Mouse (Mus musculus) cortical plate, adult 2 months (tissue): ENCODE results near the gene Tcf21. TPM values are rescaled to one million over a fixed set of nuclear protein-coding genes. Genes with fewer than 3 reads are reported as not detected.

Experiments used
- H3K27ac ChIP-seq: fragments of 200-500 bp; 2 replicates; pipeline ENCODE4 v1.5.1; 2012; ENCODE audit warnings: low read length, control low read depth, inconsistent platforms; ENCODE audit not compliant: insufficient read depth
- H3K4me1 ChIP-seq: fragments of 200-500 bp; 2 replicates; pipeline ENCODE4 v1.6.1; 2011; ENCODE audit warnings: low read length; ENCODE audit not compliant: control insufficient read depth, insufficient read depth
- H3K4me3 ChIP-seq: fragments of 200-500 bp; 2 replicates; pipeline ENCODE4 v1.5.1; 2011; ENCODE audit warnings: mild to moderate bottlenecking, low read length, control low read depth; ENCODE audit not compliant: insufficient read depth
- CTCF ChIP-seq: fragments of 200-500 bp; IDR thresholded peaks from 2 replicates; pipeline ENCODE4 v1.5.1; 2011; ENCODE audit warnings: mild to moderate bottlenecking, control low read depth, low read length; ENCODE audit not compliant: insufficient read depth; ENCODE audit errors: extremely low read depth
- POLR2A ChIP-seq: fragments of 200-500 bp; IDR thresholded peaks from 2 replicates; pipeline ENCODE4 v1.6.1; 2011; ENCODE audit warnings: mild to moderate bottlenecking, low read length, control low read depth; ENCODE audit not compliant: insufficient read depth; ENCODE audit errors: extremely low read depth
- polyA plus RNA-seq: library from polyadenylated mRNA; depleted of rRNA; stranded (reverse); fragments of >200 nt; gene quantifications from 2 replicates; pipeline ENCODE4 v1.2.3, GENCODE M21; 2012; rRNA removed

Gene Tcf21
- polyA plus RNA-seq, result 0.08 TPM in 1 of 2 replicates, not detected in the other

- no peaks in the 10 kb centered on the region for H3K4me1 ChIP-seq
- H3K27ac ChIP-seq, result no peak within 1 kb of the TSS
- TF ChIP-seq POLR2A (no peak), CTCF (no peak)
- no peak within 1 kb of the TSS for H3K4me3 ChIP-seq
These were observed at the start of gene Tcf21 for GRCm38 (mm10) chr10:22819871-22820590. TSS of gene Tcf21 (minus strand) at chr10:22820174.

DNA sequence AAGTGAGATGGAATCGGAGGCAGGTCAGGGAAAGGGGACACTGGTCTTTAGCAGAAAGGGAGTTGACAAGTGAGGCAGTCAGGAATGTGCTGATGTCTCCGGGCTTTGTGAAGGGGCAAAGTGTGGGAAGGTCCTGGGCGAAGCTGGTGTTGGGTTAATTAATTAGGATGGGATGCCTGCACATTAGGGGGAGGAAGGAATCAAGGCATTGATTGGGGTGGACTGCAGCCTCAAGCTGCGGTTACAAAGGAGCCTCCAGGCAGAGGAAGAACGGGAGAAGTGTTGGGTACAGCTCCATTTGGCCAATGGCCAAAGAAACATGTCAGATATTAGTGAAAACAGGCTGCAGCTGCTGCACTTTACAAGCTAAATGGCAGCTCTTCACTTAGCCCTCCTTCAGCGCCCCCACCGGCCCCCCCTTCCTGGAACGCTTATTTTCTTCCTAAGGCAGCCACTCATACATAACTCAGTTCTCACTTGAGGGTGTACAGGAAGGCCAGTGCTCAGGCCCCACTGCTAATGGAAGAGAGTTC is 48.5 kb upstream of the Tcf21 start:
- no peak for TF ChIP-seq CTCF
- no peak for TF ChIP-seq POLR2A
- Histone ChIP-seq H3K4me1 (no peaks in the 10 kb centered on the region), H3K27ac (no peak overlapping the region), H3K4me3 (no peak overlapping the region)

DNA sequence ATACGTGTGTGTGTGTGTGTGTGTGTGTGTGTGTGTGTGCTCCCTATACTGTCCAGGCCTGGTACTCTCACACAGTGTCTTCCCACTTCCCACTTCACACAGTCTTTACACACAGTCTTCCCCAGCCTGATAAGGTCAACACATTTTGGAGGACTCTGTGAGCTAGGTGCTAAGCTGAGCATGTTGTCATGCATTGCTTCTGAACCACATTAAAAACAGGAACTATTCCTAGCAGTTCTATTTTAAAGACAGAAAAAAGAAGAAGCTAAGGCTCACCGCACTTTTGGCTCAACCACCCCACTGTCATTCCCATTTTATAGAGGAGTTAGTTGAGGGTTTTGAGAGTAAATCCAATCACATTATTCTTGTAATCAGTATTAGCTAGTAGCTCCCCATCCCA is 47.2 kb upstream of the Tcf21 start:
- H3K27ac ChIP-seq, result no peak overlapping the region
- H3K4me3 ChIP-seq, result no peak overlapping the region
- TF ChIP-seq POLR2A (no peak), CTCF (no peak)
- no peaks in the 10 kb centered on the region for H3K4me1 ChIP-seq

- Histone ChIP-seq H3K4me3 (no peak overlapping the region), H3K27ac (no peak overlapping the region), H3K4me1 (no peaks in the 10 kb centered on the region)
- TF ChIP-seq POLR2A, result no peak
- TF ChIP-seq CTCF, result no peak
These were observed 38.1 kb upstream of the Tcf21 start for GRCm38 (mm10) chr10:22858111-22858510.

- no peak for TF ChIP-seq POLR2A
- no peak for TF ChIP-seq CTCF
- Histone ChIP-seq H3K4me1 (no peaks in the 10 kb centered on the region), H3K27ac (no peak overlapping the region), H3K4me3 (no peak overlapping the region)
These were observed 34.4 kb upstream of the Tcf21 start for GRCm38 (mm10) chr10:22854330-22854729.

- Histone ChIP-seq H3K27ac (no peak overlapping the region), H3K4me1 (no peaks in the 10 kb centered on the region), H3K4me3 (no peak overlapping the region)
- TF ChIP-seq POLR2A (no peak), CTCF (no peak)
These were observed 25.4 kb upstream of the Tcf21 start for GRCm38 (mm10) chr10:22845351-22845750.

- no peaks in the 10 kb centered on the region for H3K4me1 ChIP-seq
- TF ChIP-seq POLR2A, result no peak
- no peak for TF ChIP-seq CTCF
- H3K27ac ChIP-seq, result no peak overlapping the region
- no peak overlapping the region for H3K4me3 ChIP-seq
These were observed 24.8 kb upstream of the Tcf21 start for GRCm38 (mm10) chr10:22844731-22845130.

- no peaks in the 10 kb centered on the region for H3K4me1 ChIP-seq
These were observed 23.7 kb upstream of the Tcf21 start for GRCm38 (mm10) chr10:22843440-22844361.

DNA sequence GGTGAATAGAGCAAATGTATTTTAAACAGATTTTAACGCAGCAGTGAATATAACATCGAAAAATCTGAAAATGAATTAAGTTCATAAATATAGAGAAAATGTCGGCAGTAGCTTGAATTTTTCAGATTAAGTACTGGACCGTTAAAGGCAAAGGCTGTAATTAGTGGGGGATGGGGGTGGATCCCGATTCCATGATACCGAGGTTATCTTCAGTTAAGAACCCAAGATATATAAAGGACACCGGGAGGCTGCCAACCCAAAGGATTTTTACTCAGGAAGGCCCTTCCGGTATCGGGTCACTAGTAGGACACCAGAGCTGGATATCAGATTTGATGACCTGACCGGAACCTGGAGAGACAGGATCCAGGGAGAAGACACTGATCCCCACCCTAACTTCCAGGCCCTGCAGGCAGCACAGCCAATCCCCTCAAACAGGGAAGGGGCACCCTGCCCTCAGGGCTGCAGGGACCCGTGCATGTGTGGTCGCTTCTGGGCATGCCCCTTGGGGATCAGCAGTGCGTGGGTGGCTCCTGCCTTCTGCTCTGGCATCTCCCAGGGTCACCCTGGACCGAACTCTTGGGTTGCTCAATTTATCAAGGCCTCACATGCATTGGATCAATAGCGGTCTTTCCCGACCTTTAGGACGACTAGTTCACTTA is 22.9 kb upstream of the Tcf21 start:
- no peak for TF ChIP-seq POLR2A
- no peak for TF ChIP-seq CTCF
- Histone ChIP-seq H3K27ac (no peak overlapping the region), H3K4me1 (no peaks in the 10 kb centered on the region), H3K4me3 (no peak overlapping the region)

More at GRCm38 (mm10) chr10:22843440-22844361, 23.7 kb upstream of the Tcf21 start:
- H3K4me3 ChIP-seq, result no peak overlapping the region
- TF ChIP-seq CTCF (no peak), POLR2A (no peak)
- H3K27ac ChIP-seq, result no peak overlapping the region
